Mouse (Mus musculus): ENCODE measurements around the gene Prnd. TPM values are rescaled to one million over a fixed set of nuclear protein-coding genes. Genes with fewer than 3 reads are reported as not detected.

Prnd gene
- polyA plus RNA-seq, 1 experiment = 0.46 TPM

- peaks cover 3% of the 10 kb centered on the region; the same call in 1 of the 2 replicates for H3K4me1 ChIP-seq (ENCODE audit: control insufficient read depth, insufficient read depth, insufficient read length, low read length)
- no peak overlapping the region for H3K4me3 ChIP-seq (ENCODE audit: low read depth, low read length)
- 79% methylated on average over 8 of the region's 8 CpGs for whole genome bisulfite sequencing
- no peak overlapping the region for H3K27ac ChIP-seq (ENCODE audit: insufficient read depth, low read depth, low read length)
- H3K27me3 ChIP-seq (ENCODE audit: control insufficient read depth, insufficient read depth, low read length) = no peaks in the 10 kb centered on the region
- H3K36me3 ChIP-seq (ENCODE audit: control insufficient read depth, insufficient read depth, low read length) = no peaks in the 10 kb centered on the region
- TF ChIP-seq POLR2A (IDR thresholded peaks at IDR 0.05; ENCODE audit: low read depth, low read length) = no peak
- no peak for TF ChIP-seq CTCF (IDR thresholded peaks at IDR 0.05; ENCODE audit: extremely low read depth, insufficient read length, insufficient replicate concordance, low read depth, low read length)
Measured at GRCm38 (mm10) chr2:131912526-131913258, 38.0 kb upstream of the Prnd start.

DNA sequence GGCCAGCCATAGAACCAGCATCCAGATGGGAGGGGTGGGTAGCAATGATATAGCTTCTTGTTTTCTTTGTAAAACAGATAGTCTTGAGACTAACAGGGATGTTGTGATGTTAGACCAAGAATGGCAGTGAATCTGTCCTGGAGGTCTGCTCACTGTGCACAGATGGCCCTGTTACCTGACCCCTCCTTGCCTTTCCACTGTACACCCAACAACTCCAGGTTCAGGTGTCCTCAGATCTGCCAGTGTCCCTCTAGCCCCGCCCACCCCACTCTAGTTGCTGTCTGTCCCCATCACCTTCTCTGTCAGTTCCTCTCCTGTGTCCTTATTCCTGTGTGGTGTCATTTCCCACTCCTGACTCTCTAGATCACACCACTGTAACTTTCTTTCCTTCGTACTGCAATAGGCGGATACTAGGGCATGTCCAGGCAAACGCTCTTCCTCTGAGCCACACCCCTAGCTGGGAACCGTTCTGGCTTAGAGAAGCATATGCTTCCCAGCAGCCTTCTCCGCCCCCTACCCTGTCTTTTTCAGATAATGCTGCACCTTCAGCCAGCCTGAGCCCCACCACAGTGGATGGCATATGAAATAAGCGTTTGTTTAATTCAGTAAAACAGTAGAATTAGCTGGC lies 18.3 kb upstream of the Prnd start:
- TF ChIP-seq POLR2A (IDR thresholded peaks at IDR 0.05; ENCODE audit: low read depth, low read length) (no peak), CTCF (IDR thresholded peaks at IDR 0.05; ENCODE audit: extremely low read depth, insufficient read length, insufficient replicate concordance, low read depth, low read length) (no peak)
- H3K27ac ChIP-seq (ENCODE audit: insufficient read depth, low read depth, low read length) = no peak overlapping the region

DNA sequence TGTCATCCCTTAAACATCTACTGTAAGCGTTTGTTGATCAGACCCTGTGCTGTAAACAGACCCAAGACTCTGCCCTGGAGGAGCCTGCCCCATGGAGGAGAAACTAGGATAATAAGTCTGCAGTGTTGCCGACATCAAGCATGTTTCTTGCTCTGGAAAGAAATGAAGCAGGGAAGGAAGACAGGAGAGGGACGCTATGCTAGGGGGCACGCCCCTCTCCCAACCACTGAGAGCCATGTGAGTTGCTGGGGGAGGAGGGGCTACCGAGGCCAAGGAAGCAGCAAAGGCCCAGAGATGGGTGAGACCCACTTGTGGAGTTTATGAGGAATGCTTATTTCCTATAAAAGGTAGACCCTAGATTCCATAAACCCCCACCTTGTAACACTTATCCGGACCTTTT lies 17.6 kb upstream of the Prnd start:
- 33% methylated on average over 6 of the region's 6 CpGs for WGBS
- Histone ChIP-seq H3K27ac (ENCODE audit: insufficient read depth, low read depth, low read length) (no peak overlapping the region), H3K4me3 (ENCODE audit: low read depth, low read length) (no peak overlapping the region), H3K36me3 (ENCODE audit: control insufficient read depth, insufficient read depth, low read length) (no peaks in the 10 kb centered on the region), H3K27me3 (ENCODE audit: control insufficient read depth, insufficient read depth, low read length) (no peaks in the 10 kb centered on the region), H3K4me1 (ENCODE audit: control insufficient read depth, insufficient read depth, insufficient read length, low read length) (no peaks in the 10 kb centered on the region)
- no peak for TF ChIP-seq CTCF (IDR thresholded peaks at IDR 0.05; ENCODE audit: extremely low read depth, insufficient read length, insufficient replicate concordance, low read depth, low read length)
- TF ChIP-seq POLR2A (IDR thresholded peaks at IDR 0.05; ENCODE audit: low read depth, low read length) = no peak

More for the DNA sequence above, 18.3 kb upstream of the Prnd start:
- 61% methylated on average over 7 of the region's 7 CpGs for WGBS
- Histone ChIP-seq H3K4me1 (ENCODE audit: control insufficient read depth, insufficient read depth, insufficient read length, low read length) (no peaks in the 10 kb centered on the region), H3K36me3 (ENCODE audit: control insufficient read depth, insufficient read depth, low read length) (no peaks in the 10 kb centered on the region), H3K4me3 (ENCODE audit: low read depth, low read length) (no peak overlapping the region), H3K27me3 (ENCODE audit: control insufficient read depth, insufficient read depth, low read length) (no peaks in the 10 kb centered on the region)

- WGBS = 46% methylated on average over 3 of the region's 3 CpGs
- H3K27ac ChIP-seq (ENCODE audit: insufficient read depth, low read depth, low read length) = no peak overlapping the region
- TF ChIP-seq POLR2A (IDR thresholded peaks at IDR 0.05; ENCODE audit: low read depth, low read length) (no peak), CTCF (IDR thresholded peaks at IDR 0.05; ENCODE audit: extremely low read depth, insufficient read length, insufficient replicate concordance, low read depth, low read length) (no peak)
Measured at GRCm38 (mm10) chr2:131933598-131933997, 17.1 kb upstream of the Prnd start.

GRCm38 (mm10) chr2:131934243-131934642 lies 16.4 kb upstream of the Prnd start:
- TF ChIP-seq CTCF (IDR thresholded peaks at IDR 0.05; ENCODE audit: extremely low read depth, insufficient read length, insufficient replicate concordance, low read depth, low read length) (no peak), POLR2A (IDR thresholded peaks at IDR 0.05; ENCODE audit: low read depth, low read length) (no peak)
- no peak overlapping the region for H3K27ac ChIP-seq (ENCODE audit: insufficient read depth, low read depth, low read length)
- H3K4me1 ChIP-seq (ENCODE audit: control insufficient read depth, insufficient read depth, insufficient read length, low read length) = no peaks in the 10 kb centered on the region
- H3K36me3 ChIP-seq (ENCODE audit: control insufficient read depth, insufficient read depth, low read length) = no peaks in the 10 kb centered on the region
- no peak overlapping the region for H3K4me3 ChIP-seq (ENCODE audit: low read depth, low read length)
- H3K27me3 ChIP-seq (ENCODE audit: control insufficient read depth, insufficient read depth, low read length) = no peaks in the 10 kb centered on the region
- WGBS = 56% methylated on average over 2 of the region's 2 CpGs

More at GRCm38 (mm10) chr2:131933598-131933997, 17.1 kb upstream of the Prnd start:
- no peaks in the 10 kb centered on the region for H3K36me3 ChIP-seq (ENCODE audit: control insufficient read depth, insufficient read depth, low read length)
- H3K4me3 ChIP-seq (ENCODE audit: low read depth, low read length) = no peak overlapping the region
- no peaks in the 10 kb centered on the region for H3K27me3 ChIP-seq (ENCODE audit: control insufficient read depth, insufficient read depth, low read length)
- no peaks in the 10 kb centered on the region for H3K4me1 ChIP-seq (ENCODE audit: control insufficient read depth, insufficient read depth, insufficient read length, low read length)

GRCm38 (mm10) chr2:131935390-131936105 lies 15.1 kb upstream of the Prnd start:
- H3K4me3 ChIP-seq (ENCODE audit: low read depth, low read length) = no peak overlapping the region
- no peaks in the 10 kb centered on the region for H3K36me3 ChIP-seq (ENCODE audit: control insufficient read depth, insufficient read depth, low read length)
- TF ChIP-seq POLR2A (IDR thresholded peaks at IDR 0.05; ENCODE audit: low read depth, low read length) = no peak
- TF ChIP-seq CTCF (IDR thresholded peaks at IDR 0.05; ENCODE audit: extremely low read depth, insufficient read length, insufficient replicate concordance, low read depth, low read length) = peak; percentile 20; the same call in 1 of the 2 replicates
- WGBS = 67% methylated on average over 10 of the region's 10 CpGs
- no peaks in the 10 kb centered on the region for H3K27me3 ChIP-seq (ENCODE audit: control insufficient read depth, insufficient read depth, low read length)
- H3K4me1 ChIP-seq (ENCODE audit: control insufficient read depth, insufficient read depth, insufficient read length, low read length) = no peaks in the 10 kb centered on the region
- no peak overlapping the region for H3K27ac ChIP-seq (ENCODE audit: insufficient read depth, low read depth, low read length)

DNA sequence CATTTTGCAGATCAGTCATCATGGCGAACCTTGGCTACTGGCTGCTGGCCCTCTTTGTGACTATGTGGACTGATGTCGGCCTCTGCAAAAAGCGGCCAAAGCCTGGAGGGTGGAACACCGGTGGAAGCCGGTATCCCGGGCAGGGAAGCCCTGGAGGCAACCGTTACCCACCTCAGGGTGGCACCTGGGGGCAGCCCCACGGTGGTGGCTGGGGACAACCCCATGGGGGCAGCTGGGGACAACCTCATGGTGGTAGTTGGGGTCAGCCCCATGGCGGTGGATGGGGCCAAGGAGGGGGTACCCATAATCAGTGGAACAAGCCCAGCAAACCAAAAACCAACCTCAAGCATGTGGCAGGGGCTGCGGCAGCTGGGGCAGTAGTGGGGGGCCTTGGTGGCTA lies 14.3 kb upstream of the Prnd start:
- H3K27ac ChIP-seq (ENCODE audit: insufficient read depth, low read depth, low read length) = no peak overlapping the region
- no peaks in the 10 kb centered on the region for H3K36me3 ChIP-seq (ENCODE audit: control insufficient read depth, insufficient read depth, low read length)
- no peak for TF ChIP-seq CTCF (IDR thresholded peaks at IDR 0.05; ENCODE audit: extremely low read depth, insufficient read length, insufficient replicate concordance, low read depth, low read length)
- TF ChIP-seq POLR2A (IDR thresholded peaks at IDR 0.05; ENCODE audit: low read depth, low read length) = no peak
- no peaks in the 10 kb centered on the region for H3K27me3 ChIP-seq (ENCODE audit: control insufficient read depth, insufficient read depth, low read length)
- 94% methylated on average over 10 of the region's 10 CpGs for WGBS
- no peak overlapping the region for H3K4me3 ChIP-seq (ENCODE audit: low read depth, low read length)
- no peaks in the 10 kb centered on the region for H3K4me1 ChIP-seq (ENCODE audit: control insufficient read depth, insufficient read depth, insufficient read length, low read length)

Measured in small intestine, adult 2 months (tissue).